In the genomic region with DNA sequence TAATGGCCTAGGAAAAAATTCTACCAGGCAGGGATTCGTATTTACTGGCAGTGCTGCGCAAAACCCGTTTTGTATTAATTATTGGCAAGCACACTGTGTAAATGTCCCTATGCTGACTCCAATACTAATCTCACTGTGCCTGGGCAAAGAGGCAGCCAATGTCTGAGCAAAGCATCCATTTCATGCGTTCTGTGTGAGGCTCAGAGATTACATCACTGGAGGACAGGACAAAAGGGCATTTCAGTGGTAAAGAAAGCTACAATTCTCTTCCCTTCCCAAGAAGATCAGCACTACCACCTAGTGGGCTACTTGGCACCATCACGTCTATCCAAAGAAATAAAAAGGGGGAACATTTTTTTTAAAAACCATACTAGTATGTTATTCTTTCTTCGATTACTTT, we compare ENCODE assay signal across 8 mouse cellular contexts.
DNase-seq lines count a peak whose midpoint lies in the region; ATAC-seq and TF ChIP-seq lines count a peak whose summit lies in the region.

No protein-coding gene starts in this region.

- no peaks in the 10 kb centered on the region for H3K9me3 ChIP-seq in liver, postnatal 0 days (ENCODE audit: low read length)
- H3K9me3 ChIP-seq in liver, embryonic 11.5 days (ENCODE audit: control insufficient read depth, low read length), result no peaks in the 10 kb centered on the region
- H3K9me3 ChIP-seq in neural tube, embryonic 15.5 days (replicated peaks), result no peaks in the 10 kb centered on the region

- no peaks in the 10 kb centered on the region for H3K36me3 ChIP-seq in liver, postnatal 0 days (replicated peaks; ENCODE audit: insufficient read depth, low read length)
- H3K36me3 ChIP-seq in liver, embryonic 11.5 days (ENCODE audit: control insufficient read depth, insufficient read depth, low read length), result no peaks in the 10 kb centered on the region
- H3K36me3 ChIP-seq in neural tube, embryonic 15.5 days, result no peaks in the 10 kb centered on the region

- no peak overlapping the region for H3K27ac ChIP-seq in liver, postnatal 0 days (ENCODE audit: low read depth)
- H3K27ac ChIP-seq in liver, embryonic 11.5 days (ENCODE audit: low read depth, low read length), result no peak overlapping the region
- no peak overlapping the region for H3K27ac ChIP-seq in neural tube, embryonic 15.5 days (replicated peaks)

- H3K27me3 ChIP-seq in liver, postnatal 0 days (ENCODE audit: insufficient read depth, low read length), result no peaks in the 10 kb centered on the region
- no peaks in the 10 kb centered on the region for H3K27me3 ChIP-seq in liver, embryonic 11.5 days (replicated peaks; ENCODE audit: control insufficient read depth, insufficient read depth, low read length)
- H3K27me3 ChIP-seq in neural tube, embryonic 15.5 days (replicated peaks), result no peaks in the 10 kb centered on the region

- TF ChIP-seq CTCF in liver, postnatal 0 days (IDR thresholded peaks at IDR 0.05; ENCODE audit: low read depth), result peak; percentile 56

- peak; percentile 100 for ATAC-seq in liver, postnatal 0 days
- ATAC-seq in liver, embryonic 11.5 days (replicated peaks; ENCODE audit: low FRiP score), result no peak
- peak; percentile 84 for ATAC-seq in neural tube, embryonic 15.5 days (ENCODE audit: low FRiP score)
- no peak for ATAC-seq in monocyte, adult 5-6 weeks (replicated peaks; ENCODE audit: insufficient number of reproducible peaks, low FRiP score, low TSS enrichment, poor library complexity, severe bottlenecking)

- H3K4me3 ChIP-seq in liver, postnatal 0 days (ENCODE audit: low read depth, low read length), result no peak overlapping the region
- H3K4me3 ChIP-seq in liver, embryonic 11.5 days (ENCODE audit: low read depth, low read length), result no peak overlapping the region
- no peak overlapping the region for H3K4me3 ChIP-seq in neural tube, embryonic 15.5 days (replicated peaks)

- no peak overlapping the region for H3K9ac ChIP-seq in liver, postnatal 0 days (replicated peaks)
- no peak overlapping the region for H3K9ac ChIP-seq in liver, embryonic 11.5 days (ENCODE audit: low read depth, low read length)
- 0 out of 2 replicates have a peak overlapping the region, but pooled peaks have one; percentile 17 for H3K9ac ChIP-seq in neural tube, embryonic 15.5 days (replicated peaks)

- WGBS in liver, postnatal 0 days (ENCODE audit: insufficient replicate concordance), result 49% methylated on average over 6 of the region's 6 CpGs
- 62% methylated on average over 6 of the region's 6 CpGs for WGBS in liver, embryonic 11.5 days
- WGBS in neural tube, embryonic 15.5 days, result 35% methylated on average over 6 of the region's 6 CpGs

- no peaks in the 10 kb centered on the region for H3K4me1 ChIP-seq in liver, postnatal 0 days (ENCODE audit: insufficient read depth)
- no peaks in the 10 kb centered on the region; the same call in 1 of the 2 replicates for H3K4me1 ChIP-seq in liver, embryonic 11.5 days (replicated peaks; ENCODE audit: control insufficient read depth, insufficient read depth, low read length)
- H3K4me1 ChIP-seq in neural tube, embryonic 15.5 days, result peaks cover 4% of the 10 kb centered on the region; the same call in 1 of the 2 replicates

- peak; percentile 26 for DNase-seq in liver, postnatal 0 days
- no peak for DNase-seq in liver, embryonic 11.5 days (ENCODE audit: low spot score)
- DNase-seq in embryo, embryonic 10.5 days (ENCODE audit: low spot score), result peak; percentile 63
- DNase-seq in kidney, postnatal 10 days, result peak; percentile 12
- DNase-seq in gastrocnemius, adult 8-10 months (ENCODE audit: low spot score in 2 of 2), result no peak
- DNase-seq in adrenal gland, postnatal 10 days, result no peak

- H3K4me2 ChIP-seq in liver, postnatal 0 days (ENCODE audit: low read depth, low read length), result no peak overlapping the region
- H3K4me2 ChIP-seq in liver, embryonic 11.5 days, result no peak overlapping the region
- no peak overlapping the region for H3K4me2 ChIP-seq in neural tube, embryonic 15.5 days

- no peak for TF ChIP-seq EP300 in liver, postnatal 0 days (IDR thresholded peaks at IDR 0.05; ENCODE audit: low read depth)

Comparison
In these comparisons a context has a peak if more than half of its experiments do, and no peak if none do; other contexts are left out.
1. ATAC-seq: peak in liver, postnatal 0 days (single experiment) and neural tube, embryonic 15.5 days (single experiment); none in liver, embryonic 11.5 days (single experiment) and monocyte, adult 5-6 weeks (single experiment).
2. DNase-seq: peak in liver, postnatal 0 days (single experiment), embryo, embryonic 10.5 days (single experiment) and kidney, postnatal 10 days (single experiment); none in liver, embryonic 11.5 days (single experiment), gastrocnemius, adult 8-10 months (0 of 2) and adrenal gland, postnatal 10 days (single experiment).